Mouse (Mus musculus) midbrain, embryonic 13.5 days (tissue): ENCODE measurements around the gene Dhrs3. TPM values are rescaled to one million over a fixed set of nuclear protein-coding genes. Genes with fewer than 3 reads are reported as not detected.

Source experiments
- ATAC-seq: fragments of 200-750 bp; cut with Nextera tagmentation; 2 replicates; pipeline ENCODE4 v1.8.0; 2017; ENCODE audit warnings: mild to moderate bottlenecking, moderate TSS enrichment, moderate library complexity
- H3K27ac ChIP-seq: fragments of 300-500 bp; sonication (generic); 2 replicates; pipeline ENCODE4 v1.5.1; 2015; ENCODE audit warnings: inconsistent platforms, mild to moderate bottlenecking, moderate library complexity
- H3K27me3 ChIP-seq: fragments of 300-500 bp; sonication (generic); 2 replicates; pipeline ENCODE4 v1.6.1; 2015; ENCODE audit warnings: mild to moderate bottlenecking, inconsistent platforms
- H3K36me3 ChIP-seq: fragments of 300-500 bp; sonication (generic); 2 replicates; pipeline ENCODE4 v1.6.1; 2015; ENCODE audit warnings: mild to moderate bottlenecking, inconsistent platforms
- H3K4me1 ChIP-seq: fragments of 300-500 bp; sonication (generic); replicated peaks from 2 replicates; pipeline ENCODE4 v1.6.1; 2015; ENCODE audit warnings: inconsistent platforms
- H3K4me2 ChIP-seq: fragments of 300-500 bp; sonication (generic); replicated peaks from 2 replicates; pipeline ENCODE4 v1.6.1; 2015; ENCODE audit warnings: moderate library complexity, mild to moderate bottlenecking, inconsistent platforms
- H3K4me3 ChIP-seq: fragments of 300-500 bp; sonication (generic); replicated peaks from 2 replicates; pipeline ENCODE4 v1.5.1; 2015; ENCODE audit warnings: mild to moderate bottlenecking, inconsistent platforms
- H3K9ac ChIP-seq: fragments of 300-500 bp; sonication (generic); replicated peaks from 2 replicates; pipeline ENCODE4 v1.6.1; 2015; ENCODE audit warnings: mild to moderate bottlenecking, inconsistent platforms
- H3K9me3 ChIP-seq: fragments of 300-500 bp; sonication (generic); 2 replicates; pipeline ENCODE4 v1.6.1; 2016; ENCODE audit warnings: mild to moderate bottlenecking, inconsistent platforms
- WGBS: fragments of 180-500 bp; shearing (Covaris S2); methylation state at CpG from one replicate; pipeline ENCODE4 v1.1.7; 2015; 5-methylcytosine and 5-hydroxymethylcytosine counted together
- polyA plus RNA-seq: library from polyadenylated mRNA; unstranded; fragments of >200 nt; fragmentation: Nextera tagmentation; extraction: Ambion mirVana; gene quantifications from 2 replicates; pipeline ENCODE4 v1.2.1, GENCODE M21; 2015

Dhrs3 gene
- polyA plus RNA-seq, 1 experiment from 2014 or later, result 23.9 TPM

DNA sequence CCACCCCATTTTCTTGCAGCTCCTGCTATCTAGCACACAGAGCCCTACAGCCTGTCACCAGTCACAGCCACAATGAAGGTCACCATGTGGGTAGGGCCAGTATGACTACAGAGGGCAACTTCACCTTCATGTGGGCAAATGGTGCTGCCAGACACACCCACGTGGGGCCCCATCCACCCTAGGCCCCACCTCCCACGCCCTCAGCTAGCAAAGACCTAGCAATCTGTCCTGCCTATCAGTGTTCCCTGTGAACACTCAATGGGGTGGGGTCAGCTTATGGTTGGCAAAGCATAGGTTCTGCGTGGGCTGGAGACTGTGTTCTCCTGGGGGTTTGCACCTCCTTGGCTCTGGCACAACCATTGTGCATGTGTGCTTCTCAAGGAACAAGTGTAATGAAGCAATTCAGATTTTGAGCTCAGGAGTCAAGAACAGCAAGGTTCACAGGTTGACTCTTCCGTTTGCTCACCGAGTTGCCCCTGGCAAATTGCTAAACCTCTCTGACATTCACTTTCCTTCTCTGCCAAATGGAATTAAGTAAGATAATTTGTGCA lies 9.0 kb downstream of the Dhrs3 start:
- Histone ChIP-seq H3K36me3 (no peaks in the 10 kb centered on the region), H3K4me3 (no peak overlapping the region), H3K27ac (no peak overlapping the region), H3K4me1 (no peaks in the 10 kb centered on the region), H3K4me2 (no peak overlapping the region), H3K27me3 (no peaks in the 10 kb centered on the region), H3K9me3 (no peaks in the 10 kb centered on the region), H3K9ac (no peak overlapping the region)
- 83% methylated on average over 5 of the region's 5 CpGs for WGBS
- no peak for ATAC-seq

- H3K9me3 ChIP-seq, result no peaks in the 10 kb centered on the region
- WGBS, result 87% methylated on average over 1 of the region's 1 CpGs
- no peaks in the 10 kb centered on the region for H3K4me1 ChIP-seq
- ATAC-seq, result no peak
- H3K9ac ChIP-seq, result no peak overlapping the region
- H3K4me2 ChIP-seq, result no peak overlapping the region
- H3K36me3 ChIP-seq, result no peaks in the 10 kb centered on the region
- H3K4me3 ChIP-seq, result no peak overlapping the region
- H3K27me3 ChIP-seq, result no peaks in the 10 kb centered on the region
- no peak overlapping the region for H3K27ac ChIP-seq
Observed at GRCm38 (mm10) chr4:144903088-144903487, 10.5 kb downstream of the Dhrs3 start.

DNA sequence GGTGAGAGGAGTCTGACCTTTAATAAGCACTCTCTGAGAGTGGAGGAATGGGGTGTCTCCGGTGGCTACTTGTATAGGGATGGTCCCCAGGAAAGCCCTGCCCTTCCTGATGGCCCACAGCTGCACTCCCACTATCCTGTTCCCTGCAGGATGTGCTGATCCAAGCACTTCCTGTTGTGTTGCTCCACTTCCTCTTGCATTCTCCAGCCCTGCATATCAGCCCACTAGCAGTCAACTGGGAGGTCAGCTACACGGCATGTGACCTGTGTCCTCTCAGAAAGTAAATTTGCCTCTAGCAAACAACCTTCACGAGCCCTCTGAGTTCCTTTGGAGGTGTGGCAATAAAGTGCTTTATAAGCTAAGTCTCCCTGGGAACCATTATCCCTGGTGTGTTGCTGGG lies 11.3 kb downstream of the Dhrs3 start:
- no peaks in the 10 kb centered on the region for H3K27me3 ChIP-seq
- no peaks in the 10 kb centered on the region for H3K9me3 ChIP-seq
- H3K36me3 ChIP-seq, result no peaks in the 10 kb centered on the region
- H3K4me2 ChIP-seq, result no peak overlapping the region
- 74% methylated on average over 3 of the region's 3 CpGs for WGBS
- no peaks in the 10 kb centered on the region for H3K4me1 ChIP-seq
- ATAC-seq, result no peak
- H3K4me3 ChIP-seq, result no peak overlapping the region
- H3K9ac ChIP-seq, result no peak overlapping the region
- no peak overlapping the region for H3K27ac ChIP-seq

- H3K9me3 ChIP-seq, result no peaks in the 10 kb centered on the region
- H3K4me1 ChIP-seq, result no peaks in the 10 kb centered on the region
- no peak overlapping the region for H3K27ac ChIP-seq
- H3K27me3 ChIP-seq, result no peaks in the 10 kb centered on the region
- H3K4me2 ChIP-seq, result no peak overlapping the region
- WGBS, result 80% methylated on average over 5 of the region's 5 CpGs
- no peaks in the 10 kb centered on the region for H3K36me3 ChIP-seq
- no peak overlapping the region for H3K9ac ChIP-seq
- ATAC-seq, result no peak
- H3K4me3 ChIP-seq, result no peak overlapping the region
Observed at GRCm38 (mm10) chr4:144905128-144905527, 12.5 kb downstream of the Dhrs3 start.

DNA sequence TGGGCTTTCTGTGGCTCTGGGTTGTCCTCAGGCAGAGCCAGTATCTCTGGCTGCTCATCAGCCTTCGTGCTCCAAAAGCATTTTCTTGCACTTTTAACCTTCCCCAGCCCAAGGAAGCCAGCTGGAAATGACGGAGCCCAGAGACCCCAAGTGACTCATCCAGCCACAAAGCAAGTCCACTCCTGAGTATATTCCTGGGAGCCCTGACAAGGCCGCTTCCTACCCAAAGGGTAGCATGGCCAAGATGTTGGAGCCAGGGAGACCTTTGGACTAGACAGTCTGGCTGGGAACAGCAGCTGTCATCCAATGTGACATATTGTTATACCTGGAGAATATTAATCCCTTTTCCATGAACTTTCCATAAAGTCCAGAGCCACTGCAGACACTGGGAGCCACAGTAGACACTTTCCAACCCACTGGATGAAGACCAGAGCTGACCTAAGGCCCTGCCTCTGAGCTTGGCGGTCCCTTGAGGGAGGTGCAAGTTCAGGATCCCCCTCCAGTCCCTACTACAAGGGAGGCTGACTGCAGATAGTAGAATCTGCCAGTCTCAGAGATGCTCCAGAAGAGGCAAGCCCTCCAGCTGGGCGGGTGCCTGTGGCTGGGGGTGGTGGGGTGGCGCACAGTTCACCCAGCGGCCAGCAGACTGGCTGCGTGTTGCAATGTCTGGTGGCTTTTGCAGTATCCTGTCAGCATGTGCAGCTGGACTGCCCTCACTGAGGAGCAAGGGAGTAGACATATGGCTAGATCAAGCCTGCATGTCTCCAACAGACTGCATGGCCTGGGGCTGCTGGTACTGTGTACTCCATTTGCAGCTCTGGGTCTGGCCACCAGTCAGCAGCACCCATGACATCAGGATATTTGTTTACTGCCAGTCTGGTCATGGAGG lies 13.6 kb downstream of the Dhrs3 start:
- H3K27ac ChIP-seq, result no peak overlapping the region
- no peaks in the 10 kb centered on the region for H3K4me1 ChIP-seq
- H3K4me3 ChIP-seq, result no peak overlapping the region
- H3K36me3 ChIP-seq, result no peaks in the 10 kb centered on the region
- ATAC-seq, result peak; percentile 34; the same call in 1 of the 2 replicates
- H3K9me3 ChIP-seq, result no peaks in the 10 kb centered on the region
- WGBS, result 91% methylated on average over 8 of the region's 8 CpGs
- H3K4me2 ChIP-seq, result no peak overlapping the region
- no peak overlapping the region for H3K9ac ChIP-seq
- H3K27me3 ChIP-seq, result no peaks in the 10 kb centered on the region

- Histone ChIP-seq H3K9ac (no peak overlapping the region), H3K9me3 (no peaks in the 10 kb centered on the region), H3K4me2 (no peak overlapping the region), H3K4me3 (no peak overlapping the region), H3K27ac (no peak overlapping the region), H3K36me3 (no peaks in the 10 kb centered on the region), H3K27me3 (no peaks in the 10 kb centered on the region), H3K4me1 (no peaks in the 10 kb centered on the region)
- no peak for ATAC-seq
- WGBS, result 82% methylated on average over 4 of the region's 4 CpGs
Observed at GRCm38 (mm10) chr4:144906978-144907703, 14.5 kb downstream of the Dhrs3 start.

DNA sequence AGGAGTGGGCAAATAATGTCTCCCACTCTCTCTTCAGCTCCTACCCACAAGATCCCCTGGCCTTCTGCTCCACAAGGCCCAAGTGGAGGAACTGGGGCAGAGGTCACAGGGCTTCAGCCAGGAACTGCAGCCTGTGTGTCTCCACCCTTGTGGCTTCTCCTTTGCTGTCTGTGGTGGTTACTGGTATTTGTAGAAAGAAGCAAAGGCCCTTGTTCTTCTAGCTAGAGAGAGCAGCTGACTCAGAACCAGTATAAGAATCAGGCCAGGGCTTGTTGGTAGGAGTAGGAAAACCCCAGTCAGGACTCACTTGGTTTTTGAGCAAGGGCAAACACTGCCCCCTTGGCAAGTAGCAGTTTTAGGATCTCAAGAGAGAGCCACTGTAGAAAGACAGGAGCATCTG lies 16.2 kb downstream of the Dhrs3 start:
- H3K4me2 ChIP-seq, result no peak overlapping the region
- no peaks in the 10 kb centered on the region for H3K27me3 ChIP-seq
- H3K36me3 ChIP-seq, result no peaks in the 10 kb centered on the region
- H3K9ac ChIP-seq, result no peak overlapping the region
- no peak overlapping the region for H3K4me3 ChIP-seq
- H3K4me1 ChIP-seq, result no peaks in the 10 kb centered on the region
- ATAC-seq, result no peak
- H3K27ac ChIP-seq, result no peak overlapping the region
- H3K9me3 ChIP-seq, result no peaks in the 10 kb centered on the region

GRCm38 (mm10) chr4:144910281-144910680 lies 17.7 kb downstream of the Dhrs3 start:
- H3K27me3 ChIP-seq, result no peaks in the 10 kb centered on the region
- H3K9ac ChIP-seq, result no peak overlapping the region
- 83% methylated on average over 3 of the region's 3 CpGs for WGBS
- H3K4me2 ChIP-seq, result no peak overlapping the region
- no peak overlapping the region for H3K4me3 ChIP-seq
- H3K36me3 ChIP-seq, result no peaks in the 10 kb centered on the region
- no peaks in the 10 kb centered on the region for H3K9me3 ChIP-seq
- no peak for ATAC-seq
- H3K4me1 ChIP-seq, result no peaks in the 10 kb centered on the region
- no peak overlapping the region for H3K27ac ChIP-seq

- no peak for ATAC-seq
Observed at GRCm38 (mm10) chr4:144913298-144914152, 20.9 kb downstream of the Dhrs3 start.

GRCm38 (mm10) chr4:144916520-144916919 lies 23.9 kb downstream of the Dhrs3 start:
- 93% methylated on average over 6 of the region's 6 CpGs for WGBS
- no peaks in the 10 kb centered on the region for H3K36me3 ChIP-seq
- no peak overlapping the region for H3K4me3 ChIP-seq
- no peaks in the 10 kb centered on the region for H3K4me1 ChIP-seq
- no peak overlapping the region for H3K27ac ChIP-seq
- no peaks in the 10 kb centered on the region for H3K27me3 ChIP-seq
- ATAC-seq, result no peak
- no peak overlapping the region for H3K4me2 ChIP-seq
- no peak overlapping the region for H3K9ac ChIP-seq
- no peaks in the 10 kb centered on the region for H3K9me3 ChIP-seq

More at GRCm38 (mm10) chr4:144913298-144914152, 20.9 kb downstream of the Dhrs3 start:
- Histone ChIP-seq H3K4me3 (no peak overlapping the region), H3K9me3 (no peaks in the 10 kb centered on the region), H3K4me2 (no peak overlapping the region), H3K4me1 (no peaks in the 10 kb centered on the region), H3K36me3 (no peaks in the 10 kb centered on the region), H3K27me3 (no peaks in the 10 kb centered on the region), H3K27ac (no peak overlapping the region), H3K9ac (no peak overlapping the region)
- WGBS, result 85% methylated on average over 6 of the region's 6 CpGs

- WGBS, result 76% methylated on average over 4 of the region's 4 CpGs
- Histone ChIP-seq H3K9ac (no peak overlapping the region), H3K4me3 (no peak overlapping the region), H3K4me2 (no peak overlapping the region), H3K4me1 (no peaks in the 10 kb centered on the region), H3K36me3 (no peaks in the 10 kb centered on the region), H3K27ac (no peak overlapping the region), H3K27me3 (no peaks in the 10 kb centered on the region), H3K9me3 (no peaks in the 10 kb centered on the region)
- ATAC-seq, result no peak
Observed at GRCm38 (mm10) chr4:144917101-144917500, 24.5 kb downstream of the Dhrs3 start.
